Mouse (Mus musculus) forebrain, embryonic 13.5 days (tissue): Measurements from ENCODE around the gene Tmem260. TPM values are rescaled to one million over a fixed set of nuclear protein-coding genes. Genes with fewer than 3 reads are reported as not detected.
A peak's percentile ranks its signal among the peaks of the same experiment; 100 is the strongest.

Experiments used
- ATAC-seq: fragments of 200-750 bp; cut with Nextera tagmentation; 2 replicates; pipeline ENCODE4 v1.8.0; 2017
- H3K27ac ChIP-seq: fragments of 300-500 bp; sonication (generic); 2 replicates; pipeline ENCODE4 v1.5.1; 2015; ENCODE audit warnings: inconsistent platforms, mild to moderate bottlenecking, moderate library complexity
- H3K27me3 ChIP-seq: fragments of 300-500 bp; sonication (generic); 2 replicates; pipeline ENCODE4 v1.6.1; 2015; ENCODE audit warnings: mild to moderate bottlenecking, inconsistent platforms
- H3K36me3 ChIP-seq: fragments of 300-500 bp; sonication (generic); 2 replicates; pipeline ENCODE4 v1.6.1; 2015; ENCODE audit warnings: mild to moderate bottlenecking, inconsistent platforms; ENCODE audit not compliant: poor library complexity, severe bottlenecking
- H3K4me1 ChIP-seq: fragments of 300-500 bp; sonication (generic); 2 replicates; pipeline ENCODE4 v1.6.1; 2015; ENCODE audit warnings: inconsistent platforms
- H3K4me2 ChIP-seq: fragments of 300-500 bp; sonication (generic); 2 replicates; pipeline ENCODE4 v1.6.1; 2015; ENCODE audit warnings: inconsistent platforms, mild to moderate bottlenecking, moderate library complexity
- H3K4me3 ChIP-seq: fragments of 300-500 bp; sonication (generic); 2 replicates; pipeline ENCODE4 v1.5.1; 2015; ENCODE audit warnings: mild to moderate bottlenecking, inconsistent platforms
- H3K9ac ChIP-seq: fragments of 300-500 bp; sonication (generic); 2 replicates; pipeline ENCODE4 v1.6.1; 2015; ENCODE audit warnings: mild to moderate bottlenecking, inconsistent platforms
- H3K9me3 ChIP-seq: fragments of 300-500 bp; sonication (generic); replicated peaks from 2 replicates; pipeline ENCODE4 v1.6.1; 2016; ENCODE audit warnings: inconsistent platforms
- WGBS: fragments of 180-500 bp; shearing (Covaris S2); methylation state at CpG from one replicate; pipeline ENCODE4 v1.1.7; 2015; 5-methylcytosine and 5-hydroxymethylcytosine counted together
- polyA plus RNA-seq: library from polyadenylated mRNA; unstranded; fragments of >200 nt; fragmentation: Nextera tagmentation; extraction: Ambion mirVana; gene quantifications from 2 replicates; pipeline ENCODE4 v1.2.1, GENCODE M21; 2015

Tmem260 gene
- polyA plus RNA-seq, 1 experiment from 2014 or later: 16.5 TPM

DNA sequence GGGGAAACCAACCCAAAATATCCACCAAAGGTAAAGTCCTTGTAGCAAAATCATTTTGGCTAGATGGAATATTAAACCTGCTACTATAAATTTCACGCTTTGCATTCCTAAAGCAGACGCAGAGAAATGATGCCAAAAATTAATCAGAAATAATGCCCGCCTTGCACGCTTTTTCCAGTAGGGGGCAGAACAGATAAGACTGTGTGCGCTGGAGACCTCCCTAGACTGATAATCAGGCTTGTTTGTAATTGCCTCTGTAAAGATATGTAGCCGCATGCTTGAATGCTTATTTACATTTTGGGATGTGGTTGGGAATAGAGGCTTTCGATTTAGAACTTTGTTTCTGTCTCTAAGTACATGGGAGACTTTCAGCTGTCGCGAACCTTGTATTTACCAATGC is 78.2 kb downstream of the Tmem260 start:
- H3K9me3 ChIP-seq: no peaks in the 10 kb centered on the region
- no peak overlapping the region for H3K4me2 ChIP-seq
- 43% methylated on average over 9 of the region's 9 CpGs for WGBS
- no peaks in the 10 kb centered on the region for H3K36me3 ChIP-seq
- H3K27me3 ChIP-seq: peaks cover 46% of the 10 kb centered on the region
- peak; percentile 59; the same call in 1 of the 2 replicates for ATAC-seq
- no peak overlapping the region for H3K4me3 ChIP-seq
- H3K27ac ChIP-seq: no peak overlapping the region
- no peak overlapping the region for H3K9ac ChIP-seq
- no peaks in the 10 kb centered on the region for H3K4me1 ChIP-seq

DNA sequence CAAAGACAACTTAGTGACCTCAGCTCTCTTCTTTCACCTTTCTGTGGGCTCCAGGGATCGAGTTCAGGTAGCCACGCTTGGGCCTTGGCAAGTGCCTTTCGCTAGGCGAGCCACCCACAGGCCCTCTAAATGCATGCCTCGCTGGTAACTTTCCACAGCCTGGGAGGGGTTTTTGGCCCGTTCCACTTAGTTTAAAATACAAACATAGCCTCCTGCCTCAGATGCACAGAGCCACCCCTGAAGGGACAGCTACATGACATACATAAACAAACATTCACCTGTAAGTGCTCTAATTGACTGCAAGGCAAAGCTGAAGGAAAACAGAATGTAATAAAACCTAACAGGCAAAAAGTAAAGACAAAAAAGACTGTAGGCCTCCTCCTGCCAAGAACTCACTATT is 79.1 kb downstream of the Tmem260 start:
- Histone ChIP-seq H3K4me3 (no peak overlapping the region), H3K36me3 (no peaks in the 10 kb centered on the region), H3K4me1 (no peaks in the 10 kb centered on the region), H3K27me3 (peaks cover 49% of the 10 kb centered on the region), H3K27ac (no peak overlapping the region), H3K4me2 (no peak overlapping the region), H3K9ac (no peak overlapping the region), H3K9me3 (no peaks in the 10 kb centered on the region)
- 59% methylated on average over 6 of the region's 6 CpGs for WGBS
- ATAC-seq: no peak

- no peaks in the 10 kb centered on the region for H3K4me1 ChIP-seq
Measured at GRCm38 (mm10) chr14:48530629-48531028, 84.7 kb downstream of the Tmem260 start.

DNA sequence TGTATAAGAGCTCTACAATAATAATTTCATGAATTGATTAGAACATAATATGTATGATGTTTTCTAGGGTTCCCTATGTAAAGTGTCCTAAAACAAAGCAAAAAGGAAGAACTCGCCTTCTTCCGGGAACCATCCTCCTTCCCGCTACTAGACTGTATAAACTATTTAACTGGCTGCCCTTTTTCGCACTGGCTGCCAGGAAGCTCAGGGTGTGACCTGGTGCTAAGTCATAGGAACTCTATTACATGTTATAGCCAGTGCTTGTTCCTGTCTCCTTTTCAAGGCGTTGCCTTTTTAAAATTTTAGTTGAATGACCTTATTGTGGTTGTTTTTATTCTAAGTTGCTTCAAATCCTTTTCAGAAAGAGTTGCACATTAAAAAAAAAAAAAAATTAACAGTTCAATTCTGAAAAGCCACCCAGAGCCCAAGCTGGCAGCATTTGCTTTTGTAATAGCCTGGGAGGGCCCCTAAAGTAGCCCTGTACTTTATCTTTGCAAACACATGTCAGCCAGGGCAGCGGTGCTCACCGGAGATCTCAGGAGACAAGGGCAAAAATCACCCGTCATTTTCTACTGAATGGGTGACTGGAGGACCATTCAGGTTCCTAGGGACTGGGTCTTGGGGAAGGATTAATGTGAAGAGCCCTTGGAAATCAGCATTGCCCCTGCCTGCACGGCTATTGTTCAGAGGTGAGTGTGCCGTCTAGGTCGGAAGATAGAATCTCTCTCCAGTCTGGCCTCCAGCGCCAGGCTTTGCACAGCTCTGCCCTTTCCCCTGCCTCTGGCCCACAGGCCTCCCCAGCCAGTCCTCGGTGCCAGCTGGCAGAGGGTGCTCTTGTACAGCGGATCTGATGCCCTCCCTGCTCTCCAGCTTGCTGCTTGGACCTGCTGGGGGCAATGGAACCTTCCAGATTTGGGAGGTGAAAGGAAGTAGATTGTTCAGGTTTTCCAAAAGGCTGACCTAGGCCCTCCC is 92.2 kb downstream of the Tmem260 start:
- WGBS: 45% methylated on average over 14 of the region's 14 CpGs
- Histone ChIP-seq H3K4me1 (peaks cover 17% of the 10 kb centered on the region), H3K9ac (no peak overlapping the region), H3K9me3 (no peaks in the 10 kb centered on the region), H3K27me3 (peaks cover 55% of the 10 kb centered on the region), H3K36me3 (no peaks in the 10 kb centered on the region), H3K4me2 (no peak overlapping the region), H3K4me3 (no peak overlapping the region), H3K27ac (no peak overlapping the region)
- ATAC-seq: peak; percentile 43; the same call in 1 of the 2 replicates

More at GRCm38 (mm10) chr14:48530629-48531028, 84.7 kb downstream of the Tmem260 start:
- Histone ChIP-seq H3K36me3 (no peaks in the 10 kb centered on the region), H3K4me3 (no peak overlapping the region), H3K27me3 (peaks cover 21% of the 10 kb centered on the region), H3K9me3 (no peaks in the 10 kb centered on the region), H3K27ac (no peak overlapping the region), H3K4me2 (no peak overlapping the region), H3K9ac (no peak overlapping the region)
- 81% methylated on average over 10 of the region's 10 CpGs for WGBS
- no peak for ATAC-seq

GRCm38 (mm10) chr14:48545166-48545565 is 99.2 kb downstream of the Tmem260 start:
- H3K4me2 ChIP-seq: no peak overlapping the region
- 57% methylated on average over 10 of the region's 10 CpGs for WGBS

GRCm38 (mm10) chr14:48546009-48546408 is 100.1 kb downstream of the Tmem260 start:
- Histone ChIP-seq H3K4me2 (no peak overlapping the region), H3K36me3 (no peaks in the 10 kb centered on the region), H3K4me1 (no peaks in the 10 kb centered on the region), H3K9ac (no peak overlapping the region), H3K4me3 (no peak overlapping the region), H3K9me3 (no peaks in the 10 kb centered on the region), H3K27me3 (peaks cover 40% of the 10 kb centered on the region), H3K27ac (no peak overlapping the region)
- no peak for ATAC-seq
- WGBS: 91% methylated on average over 3 of the region's 3 CpGs

More at GRCm38 (mm10) chr14:48545166-48545565, 99.2 kb downstream of the Tmem260 start:
- H3K4me1 ChIP-seq: 0 out of 2 replicates have a peak, but pooled peaks cover 2% of the 10 kb centered on the region
- H3K27me3 ChIP-seq: peaks cover 47% of the 10 kb centered on the region
- ATAC-seq: no peak
- no peaks in the 10 kb centered on the region for H3K36me3 ChIP-seq
- H3K9me3 ChIP-seq: no peaks in the 10 kb centered on the region
- H3K4me3 ChIP-seq: no peak overlapping the region
- H3K27ac ChIP-seq: no peak overlapping the region
- no peak overlapping the region for H3K9ac ChIP-seq

- Histone ChIP-seq H3K27me3 (peaks cover 13% of the 10 kb centered on the region), H3K9me3 (no peaks in the 10 kb centered on the region), H3K4me1 (peaks cover 9% of the 10 kb centered on the region), H3K27ac (no peak overlapping the region), H3K36me3 (no peaks in the 10 kb centered on the region), H3K4me3 (no peak overlapping the region), H3K4me2 (no peak overlapping the region), H3K9ac (no peak overlapping the region)
- WGBS: 85% methylated on average over 7 of the region's 7 CpGs
- ATAC-seq: no peak
Measured at GRCm38 (mm10) chr14:48549703-48550102, 103.8 kb downstream of the Tmem260 start.

DNA sequence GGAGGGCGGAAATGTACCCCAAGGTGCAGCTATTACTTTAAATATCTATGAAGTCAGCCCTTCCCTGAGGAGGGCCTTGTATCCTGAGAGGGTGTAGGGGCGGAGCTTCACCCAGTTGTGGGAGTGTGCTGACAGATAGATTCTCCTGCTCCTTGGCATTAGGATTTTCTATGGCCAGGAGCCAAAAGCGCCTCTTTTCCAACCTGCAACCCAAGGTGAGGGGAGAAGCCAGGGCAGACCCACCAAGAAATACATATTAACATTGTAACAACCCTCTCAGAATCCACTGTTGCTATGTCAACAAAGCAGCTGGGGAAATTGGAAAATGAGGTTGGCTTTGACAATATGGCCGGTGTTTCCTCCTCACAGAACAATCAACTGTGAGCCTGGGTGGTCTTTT is 107.3 kb downstream of the Tmem260 start:
- H3K9ac ChIP-seq: no peak overlapping the region
- 0 out of 2 replicates have a peak, but pooled peaks cover 3% of the 10 kb centered on the region for H3K27me3 ChIP-seq
- H3K9me3 ChIP-seq: no peaks in the 10 kb centered on the region
- ATAC-seq: no peak
- WGBS: 73% methylated on average over 4 of the region's 4 CpGs
- H3K27ac ChIP-seq: no peak overlapping the region
- H3K4me2 ChIP-seq: no peak overlapping the region
- H3K36me3 ChIP-seq: no peaks in the 10 kb centered on the region
- H3K4me1 ChIP-seq: peaks cover 9% of the 10 kb centered on the region
- no peak overlapping the region for H3K4me3 ChIP-seq

DNA sequence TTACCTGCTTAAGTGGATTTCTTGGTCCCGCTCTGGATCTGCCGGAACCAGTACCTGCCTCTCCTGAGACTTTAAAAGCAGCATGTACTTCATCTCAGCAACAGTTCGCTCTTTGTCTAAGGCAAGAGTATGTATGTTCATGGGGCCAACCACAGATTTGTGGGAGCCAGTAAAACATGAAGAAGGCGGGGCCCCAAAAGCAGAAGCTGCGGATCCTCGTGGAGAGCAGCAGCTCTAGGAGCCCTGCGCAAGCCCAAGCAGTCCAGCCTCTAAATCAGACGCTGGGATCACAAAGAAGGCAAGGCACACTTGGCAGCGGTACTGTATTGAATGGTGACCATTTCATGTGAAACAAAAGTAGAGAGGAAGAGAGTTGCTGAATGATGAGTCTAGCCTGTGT is 107.8 kb downstream of the Tmem260 start:
- ATAC-seq: no peak
- no peaks in the 10 kb centered on the region for H3K36me3 ChIP-seq
- 92% methylated on average over 9 of the region's 9 CpGs for WGBS

DNA sequence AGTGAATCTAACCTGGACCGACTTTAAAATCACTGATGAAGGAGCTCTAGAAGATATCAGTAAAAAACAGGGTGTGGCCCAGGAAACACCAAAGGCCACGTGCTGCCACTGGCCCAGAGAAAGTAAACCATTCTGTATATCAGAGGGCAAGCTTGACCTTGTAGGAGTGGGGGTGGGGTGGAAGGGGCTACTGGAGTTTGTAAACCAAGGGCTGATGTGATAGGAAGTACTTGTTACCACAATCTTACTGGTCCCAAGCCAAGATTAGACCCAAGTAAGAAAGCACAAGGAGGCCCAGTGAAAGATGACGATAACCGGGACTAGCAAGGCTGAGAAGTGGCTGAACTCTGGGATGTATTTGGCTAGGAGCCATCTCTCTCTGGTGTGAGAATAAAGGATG is 113.1 kb downstream of the Tmem260 start:
- 87% methylated on average over 4 of the region's 4 CpGs for WGBS
- H3K27ac ChIP-seq: no peak overlapping the region
- no peaks in the 10 kb centered on the region for H3K4me1 ChIP-seq
- no peak for ATAC-seq
- no peaks in the 10 kb centered on the region for H3K36me3 ChIP-seq
- H3K27me3 ChIP-seq: 0 out of 2 replicates have a peak, but pooled peaks cover 1% of the 10 kb centered on the region
- H3K9ac ChIP-seq: no peak overlapping the region
- H3K4me2 ChIP-seq: no peak overlapping the region
- no peaks in the 10 kb centered on the region for H3K9me3 ChIP-seq
- H3K4me3 ChIP-seq: no peak overlapping the region

More for the DNA sequence above, 107.8 kb downstream of the Tmem260 start:
- no peak overlapping the region for H3K4me3 ChIP-seq
- 0 out of 2 replicates have a peak, but pooled peaks cover 3% of the 10 kb centered on the region for H3K27me3 ChIP-seq
- H3K4me1 ChIP-seq: peaks cover 9% of the 10 kb centered on the region
- H3K9ac ChIP-seq: no peak overlapping the region
- H3K4me2 ChIP-seq: no peak overlapping the region
- H3K27ac ChIP-seq: no peak overlapping the region
- no peaks in the 10 kb centered on the region for H3K9me3 ChIP-seq

DNA sequence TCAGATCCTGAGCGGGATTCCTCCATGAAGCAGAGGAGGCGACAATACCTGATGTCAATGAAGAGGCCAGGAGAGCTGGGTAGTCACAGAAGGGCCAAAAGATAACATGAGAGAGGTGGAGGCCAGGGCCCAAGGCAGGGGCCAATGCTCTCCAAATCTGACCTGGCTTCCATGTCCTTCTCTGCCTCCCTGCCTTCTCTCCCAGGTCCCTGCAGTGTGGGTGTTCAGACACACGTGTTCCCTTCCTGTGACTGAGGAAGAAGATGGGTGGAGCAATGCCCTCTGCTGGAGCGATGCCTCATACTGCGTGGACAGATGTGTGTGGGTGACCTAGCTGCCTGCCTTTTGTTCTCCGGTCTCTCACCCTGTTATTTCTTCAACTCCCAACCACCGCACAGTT is 113.8 kb downstream of the Tmem260 start:
- ATAC-seq: no peak
- Histone ChIP-seq H3K9ac (no peak overlapping the region), H3K4me3 (no peak overlapping the region), H3K36me3 (no peaks in the 10 kb centered on the region), H3K9me3 (no peaks in the 10 kb centered on the region), H3K4me2 (no peak overlapping the region), H3K4me1 (no peaks in the 10 kb centered on the region), H3K27me3 (no peaks in the 10 kb centered on the region), H3K27ac (no peak overlapping the region)
- 66% methylated on average over 7 of the region's 7 CpGs for WGBS

DNA sequence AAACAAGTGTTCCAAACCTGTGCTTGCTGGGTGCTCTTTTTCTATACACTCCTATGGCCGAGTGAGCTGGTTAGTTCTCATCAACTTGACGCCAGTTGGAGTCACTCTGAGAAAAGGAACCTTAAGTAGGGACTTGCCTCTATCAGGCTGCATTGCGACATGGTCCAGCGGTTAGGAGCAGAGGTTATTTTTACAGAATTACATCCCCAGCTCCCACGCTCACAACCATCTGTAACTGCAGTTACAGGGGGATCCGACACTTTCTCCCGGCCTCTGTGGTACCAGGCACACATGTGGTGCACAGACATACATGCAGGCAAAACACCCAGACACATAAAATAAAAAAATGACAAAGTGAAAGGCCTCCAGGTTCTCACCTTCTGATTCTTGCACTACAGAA is 120.7 kb downstream of the Tmem260 start:
- Histone ChIP-seq H3K27me3 (peaks cover 5% of the 10 kb centered on the region; the same call in 1 of the 2 replicates), H3K9me3 (no peaks in the 10 kb centered on the region), H3K36me3 (no peaks in the 10 kb centered on the region), H3K4me2 (no peak overlapping the region), H3K4me3 (no peak overlapping the region), H3K27ac (no peak overlapping the region), H3K9ac (no peak overlapping the region), H3K4me1 (no peaks in the 10 kb centered on the region)
- 79% methylated on average over 7 of the region's 7 CpGs for WGBS
- ATAC-seq: no peak
